Mouse (Mus musculus) E14TG2a.4 (cell line): Measurements from ENCODE around the gene Nkpd1.
A peak's percentile ranks its signal among the peaks of the same experiment; 100 is the strongest.

Source experiments
- H3K27me3 ChIP-seq: 2 replicates; pipeline ENCODE4 v1.6.1; 2014; ENCODE audit warnings: low read length, control low read depth; ENCODE audit not compliant: insufficient read depth
- H3K36me3 ChIP-seq: 2 replicates; pipeline ENCODE4 v1.6.1; 2014; ENCODE audit warnings: low read length, control low read depth; ENCODE audit not compliant: insufficient read depth
- H3K4me1 ChIP-seq: replicated peaks from 2 replicates; pipeline ENCODE4 v1.6.1; 2014; ENCODE audit warnings: low read depth, low read length, control low read depth
- H3K4me3 ChIP-seq: replicated peaks from 2 replicates; pipeline ENCODE4 v1.5.1; 2014; ENCODE audit warnings: mild to moderate bottlenecking, low read length
- H3K9me3 ChIP-seq: 2 replicates; pipeline ENCODE4 v1.6.1; 2014; ENCODE audit warnings: low read length, control low read depth
- CTCF ChIP-seq: conservative IDR thresholded peaks from 2 replicates; pipeline ENCODE4 v1.5.1; 2014; ENCODE audit warnings: low read length
- NANOG ChIP-seq: IDR thresholded peaks from 2 replicates; pipeline ENCODE4 v1.6.1; 2014; ENCODE audit warnings: borderline replicate concordance, low read length, mixed read lengths
- POU5F1 ChIP-seq: IDR thresholded peaks from 2 replicates; pipeline ENCODE4 v1.6.1; 2014; ENCODE audit warnings: low read length, borderline replicate concordance

The Nkpd1 gene

DNA sequence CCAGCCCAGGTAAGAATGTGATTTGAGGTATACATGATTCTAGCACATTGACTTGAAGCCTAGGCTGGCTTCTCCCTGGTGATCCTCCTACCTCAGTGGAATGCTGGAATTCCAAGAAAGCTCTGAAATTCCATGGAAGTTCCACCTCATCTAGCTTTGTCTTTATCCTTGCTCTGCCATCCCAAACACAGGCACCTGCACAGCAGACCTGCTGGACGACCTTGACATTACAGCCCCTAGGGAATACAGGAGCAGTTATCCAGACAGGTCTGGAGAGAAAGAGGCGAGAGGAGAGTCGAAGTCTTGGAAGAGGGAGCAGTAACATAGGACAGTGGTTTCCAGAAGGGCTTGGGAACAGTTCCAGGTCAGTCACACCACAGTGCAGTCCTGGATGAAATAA, 52.0 kb downstream of the Nkpd1 start:
- H3K4me3 ChIP-seq, result peak overlapping the region; percentile 51
- peaks cover 76% of the 10 kb centered on the region for H3K4me1 ChIP-seq
- no peaks in the 10 kb centered on the region for H3K27me3 ChIP-seq
- TF ChIP-seq NANOG (no peak), POU5F1 (no peak), CTCF (peak; percentile 39)
- H3K36me3 ChIP-seq, result peaks cover 53% of the 10 kb centered on the region
- H3K9me3 ChIP-seq, result no peaks in the 10 kb centered on the region

- Histone ChIP-seq H3K27me3 (no peaks in the 10 kb centered on the region), H3K36me3 (peaks cover 34% of the 10 kb centered on the region), H3K4me1 (peaks cover 85% of the 10 kb centered on the region), H3K4me3 (peak overlapping the region; percentile 88), H3K9me3 (no peaks in the 10 kb centered on the region)
- TF ChIP-seq POU5F1, result no peak
- TF ChIP-seq CTCF, result no peak
- TF ChIP-seq NANOG, result no peak
Observed at GRCm38 (mm10) chr7:19572926-19573775, 55.5 kb downstream of the Nkpd1 start.

- peaks cover 85% of the 10 kb centered on the region for H3K4me1 ChIP-seq
- peak overlapping the region; percentile 88 for H3K4me3 ChIP-seq
- no peaks in the 10 kb centered on the region for H3K9me3 ChIP-seq
- peaks cover 36% of the 10 kb centered on the region for H3K36me3 ChIP-seq
- no peak for TF ChIP-seq POU5F1
- TF ChIP-seq NANOG, result no peak
- TF ChIP-seq CTCF, result no peak
- no peaks in the 10 kb centered on the region for H3K27me3 ChIP-seq
Observed at GRCm38 (mm10) chr7:19573776-19574140, 56.1 kb downstream of the Nkpd1 start.
